Mouse (Mus musculus) heart, embryonic 15.5 days (tissue): ENCODE measurements around the gene Card14. TPM values are rescaled to one million over a fixed set of nuclear protein-coding genes. Genes with fewer than 3 reads are reported as not detected.
"Not testable (repeated sequence)": the region's sequence is repeated elsewhere in the genome, so short reads cannot be mapped to it uniquely, and the experiment has no call there.

Experiments
- ATAC-seq: fragments of 200-750 bp; cut with Nextera tagmentation; replicated peaks from 2 replicates; pipeline ENCODE4 v1.8.0; 2017; ENCODE audit warnings: low read depth, moderate TSS enrichment; ENCODE audit not compliant: insufficient number of reproducible peaks, insufficient read depth, low FRiP score
- H3K27ac ChIP-seq: fragments of 300-500 bp; sonication (generic); 2 replicates; pipeline ENCODE4 v1.5.1; 2015; ENCODE audit warnings: mild to moderate bottlenecking, inconsistent platforms
- H3K27me3 ChIP-seq: fragments of 300-500 bp; sonication (generic); 2 replicates; pipeline ENCODE4 v1.6.1; 2015; ENCODE audit warnings: inconsistent platforms
- H3K36me3 ChIP-seq: fragments of 300-500 bp; sonication (generic); 2 replicates; pipeline ENCODE4 v1.6.1; 2015; ENCODE audit warnings: mild to moderate bottlenecking, inconsistent platforms
- H3K4me1 ChIP-seq: fragments of 300-500 bp; sonication (generic); replicated peaks from 2 replicates; pipeline ENCODE4 v1.6.1; 2015; ENCODE audit warnings: inconsistent platforms
- H3K4me2 ChIP-seq: fragments of 300-500 bp; sonication (generic); 2 replicates; pipeline ENCODE4 v1.6.1; 2015; ENCODE audit warnings: inconsistent platforms, mild to moderate bottlenecking, moderate library complexity
- H3K4me3 ChIP-seq: fragments of 300-500 bp; sonication (generic); 2 replicates; pipeline ENCODE4 v1.5.1; 2015; ENCODE audit warnings: mild to moderate bottlenecking, inconsistent platforms
- H3K9ac ChIP-seq: fragments of 300-500 bp; sonication (generic); 2 replicates; pipeline ENCODE4 v1.6.1; 2015; ENCODE audit warnings: mild to moderate bottlenecking, inconsistent platforms
- H3K9me3 ChIP-seq: fragments of 300-500 bp; sonication (generic); replicated peaks from 2 replicates; pipeline ENCODE4 v1.6.1; 2016; ENCODE audit warnings: inconsistent platforms
- WGBS: fragments of 180-500 bp; shearing (Covaris S2); methylation state at CpG from one replicate; pipeline ENCODE4 v1.1.7; 2015; ENCODE audit warnings: mixed read lengths; 5-methylcytosine and 5-hydroxymethylcytosine counted together
- polyA plus RNA-seq: library from polyadenylated mRNA; unstranded; fragments of >200 nt; fragmentation: Nextera tagmentation; extraction: Ambion mirVana; gene quantifications from 2 replicates; pipeline ENCODE4 v1.2.1, GENCODE M21; 2015

Gene Card14
- polyA plus RNA-seq, 1 experiment from 2014 or later: 0.38 TPM

GRCm38 (mm10) chr11:119273186-119273930, 34.2 kb upstream of the Card14 start:
- no peaks in the 10 kb centered on the region for H3K9me3 ChIP-seq
- WGBS: 84% methylated on average over 8 of the region's 8 CpGs
- no peak overlapping the region for H3K4me3 ChIP-seq
- no peaks in the 10 kb centered on the region for H3K27me3 ChIP-seq
- ATAC-seq: no peak; the same call in 1 of the 2 replicates
- peaks cover 6% of the 10 kb centered on the region for H3K4me1 ChIP-seq
- H3K36me3 ChIP-seq: peaks cover 31% of the 10 kb centered on the region
- H3K4me2 ChIP-seq: no peak overlapping the region
- H3K27ac ChIP-seq: no peak overlapping the region
- H3K9ac ChIP-seq: no peak overlapping the region

GRCm38 (mm10) chr11:119281030-119281429, 26.5 kb upstream of the Card14 start:
- Histone ChIP-seq H3K27me3 (no peaks in the 10 kb centered on the region), H3K4me1 (peaks cover 6% of the 10 kb centered on the region), H3K4me2 (no peak overlapping the region), H3K36me3 (peaks cover 52% of the 10 kb centered on the region), H3K9me3 (no peaks in the 10 kb centered on the region), H3K4me3 (no peak overlapping the region), H3K27ac (no peak overlapping the region), H3K9ac (no peak overlapping the region)
- ATAC-seq: no peak
- 82% methylated on average over 15 of the region's 15 CpGs for WGBS

- no peak overlapping the region for H3K4me3 ChIP-seq
- peaks cover 68% of the 10 kb centered on the region for H3K36me3 ChIP-seq
- H3K9me3 ChIP-seq: no peaks in the 10 kb centered on the region
- H3K9ac ChIP-seq: no peak overlapping the region
- peaks cover 13% of the 10 kb centered on the region for H3K4me1 ChIP-seq
- no peak overlapping the region for H3K4me2 ChIP-seq
- H3K27me3 ChIP-seq: no peaks in the 10 kb centered on the region
- peak; percentile 56; the same call in 1 of the 2 replicates for ATAC-seq
- H3K27ac ChIP-seq: peak overlapping the region; percentile 62
- 38% methylated on average over 9 of the region's 9 CpGs for WGBS
These were observed 21.6 kb upstream of the Card14 start for GRCm38 (mm10) chr11:119285791-119286527.

GRCm38 (mm10) chr11:119287207-119287992, 20.2 kb upstream of the Card14 start:
- Histone ChIP-seq H3K36me3 (peaks cover 71% of the 10 kb centered on the region), H3K27ac (no peak overlapping the region), H3K9me3 (no peaks in the 10 kb centered on the region), H3K9ac (no peak overlapping the region), H3K27me3 (no peaks in the 10 kb centered on the region), H3K4me2 (no peak overlapping the region), H3K4me1 (peaks cover 13% of the 10 kb centered on the region), H3K4me3 (no peak overlapping the region)
- WGBS: 83% methylated on average over 20 of the region's 20 CpGs
- ATAC-seq: no peak

DNA sequence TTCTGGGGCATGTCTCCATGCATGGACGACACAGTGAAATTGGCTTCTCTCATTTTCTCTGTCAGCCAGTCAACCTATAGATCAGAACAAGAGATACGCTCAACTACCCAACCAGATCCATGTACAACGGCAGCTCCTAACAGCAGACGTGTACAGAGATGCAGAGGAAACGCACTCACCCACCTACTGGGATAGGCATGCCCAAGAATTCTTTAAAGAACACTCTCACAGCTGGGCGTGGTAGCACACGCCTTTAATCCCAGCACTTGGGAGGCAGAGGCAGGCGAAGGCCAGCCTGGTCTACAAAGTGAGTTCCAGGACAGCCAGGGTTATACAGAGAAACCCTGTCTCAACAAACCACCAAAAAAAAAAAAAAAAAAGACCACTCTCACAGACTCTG, 14.7 kb upstream of the Card14 start:
- not testable (repeated sequence) for H3K4me3 ChIP-seq, H3K27me3 ChIP-seq, H3K4me1 ChIP-seq, H3K4me2 ChIP-seq, ATAC-seq, H3K9me3 ChIP-seq, H3K27ac ChIP-seq, H3K9ac ChIP-seq
- peaks cover 97% of the 10 kb centered on the region for H3K36me3 ChIP-seq
- WGBS: 92% methylated on average over 8 of the region's 8 CpGs

DNA sequence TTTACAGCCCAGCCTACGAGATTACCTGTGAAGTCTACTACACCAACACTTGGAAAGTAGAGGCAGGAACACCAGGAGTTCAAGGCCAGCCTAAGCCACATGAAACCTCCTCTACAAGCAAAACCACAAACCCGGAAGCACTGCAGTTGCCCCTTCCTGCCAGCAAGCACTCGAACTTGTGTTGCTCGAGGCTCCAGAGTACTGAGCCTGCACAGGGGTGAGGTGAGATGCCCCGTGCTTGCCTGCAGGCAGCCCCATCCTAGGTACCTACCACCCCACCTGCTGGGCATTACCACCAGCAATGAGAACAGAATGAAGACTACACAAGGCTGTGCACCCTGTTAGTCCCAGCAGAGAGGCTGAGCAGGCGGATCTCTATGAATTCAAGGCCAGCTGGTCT, 9.6 kb upstream of the Card14 start:
- Histone ChIP-seq H3K4me1 (peaks cover 17% of the 10 kb centered on the region), H3K4me2 (peak overlapping the region; percentile 79), H3K9ac (no peak overlapping the region), H3K9me3 (no peaks in the 10 kb centered on the region), H3K36me3 (peaks cover 49% of the 10 kb centered on the region), H3K27ac (no peak overlapping the region), H3K4me3 (no peak overlapping the region; the same call in none of the 2 replicates), H3K27me3 (no peaks in the 10 kb centered on the region)
- 76% methylated on average over 6 of the region's 6 CpGs for WGBS
- no peak for ATAC-seq

GRCm38 (mm10) chr11:119298917-119299316, 8.7 kb upstream of the Card14 start:
- peaks cover 17% of the 10 kb centered on the region for H3K4me1 ChIP-seq
- no peaks in the 10 kb centered on the region; the same call in 1 of the 2 replicates for H3K27me3 ChIP-seq
- H3K27ac ChIP-seq: peak overlapping the region; percentile 83; the same call in 1 of the 2 replicates
- H3K9ac ChIP-seq: peak overlapping the region; percentile 95
- H3K4me3 ChIP-seq: peak overlapping the region; percentile 93
- no peak for ATAC-seq
- H3K36me3 ChIP-seq: peaks cover 39% of the 10 kb centered on the region
- peak overlapping the region; percentile 79 for H3K4me2 ChIP-seq
- 5% methylated on average over 7 of the region's 7 CpGs for WGBS
- H3K9me3 ChIP-seq: no peaks in the 10 kb centered on the region

DNA sequence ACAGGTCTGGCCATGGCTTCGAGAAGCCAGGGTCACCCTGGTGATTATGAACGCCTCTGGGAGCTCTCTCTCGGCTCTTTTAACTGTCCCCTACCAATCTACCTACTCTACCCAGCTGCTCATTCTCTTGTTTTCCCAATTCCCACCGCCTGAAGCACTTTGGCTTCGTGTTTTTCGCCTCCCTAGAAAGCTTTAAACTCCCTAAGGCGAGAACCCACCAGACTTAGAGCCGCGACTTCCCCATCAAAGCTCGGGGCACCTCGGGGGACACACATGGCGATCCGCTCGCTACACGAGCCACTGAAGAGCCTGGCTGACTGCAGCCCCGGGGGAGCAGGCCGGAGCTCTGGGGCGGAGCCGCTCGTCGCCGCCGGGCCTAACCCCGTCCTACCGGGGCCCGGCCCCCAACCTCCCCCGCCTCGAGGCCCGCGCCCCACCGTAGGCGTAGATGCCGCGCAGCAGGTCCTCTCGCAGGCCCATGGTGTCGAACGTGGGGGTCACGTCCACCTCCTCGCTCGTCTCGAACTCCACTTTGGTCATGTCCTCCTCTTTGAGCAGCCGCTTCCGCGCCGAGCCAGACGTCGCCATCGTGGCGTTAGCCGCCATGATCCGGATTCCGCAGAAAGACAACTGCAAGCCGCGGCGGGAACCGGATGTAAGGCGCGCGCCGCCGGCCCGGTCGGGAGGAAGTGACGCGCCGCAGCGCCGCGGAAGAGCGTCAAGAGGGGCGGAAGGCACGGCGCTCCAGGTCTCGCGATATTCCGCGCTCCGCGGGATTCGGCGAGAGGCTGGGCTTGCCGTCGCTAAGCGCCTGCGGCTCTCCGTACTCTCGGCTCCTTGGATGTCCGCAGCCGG, 8.0 kb upstream of the Card14 start, which contains the start of gene Eif4a3:
Gene Eif4a3 (minus strand): TSS at position 699 of the 855 bp plus-strand sequence.
- WGBS: under 1% methylated on average over 89 of the region's 89 CpGs
- Histone ChIP-seq H3K4me1 (peaks cover 17% of the 10 kb centered on the region), H3K4me2 (peak within 1 kb of the TSS; percentile 79), H3K9ac (peak within 1 kb of the TSS; percentile 95), H3K27ac (peak within 1 kb of the TSS; percentile 83), H3K4me3 (peak within 1 kb of the TSS; percentile 93), H3K9me3 (no peaks in the 10 kb centered on the region), H3K27me3 (peaks cover 3% of the 10 kb centered on the region), H3K36me3 (peaks cover 32% of the 10 kb centered on the region)
- ATAC-seq: peak; percentile 95

DNA sequence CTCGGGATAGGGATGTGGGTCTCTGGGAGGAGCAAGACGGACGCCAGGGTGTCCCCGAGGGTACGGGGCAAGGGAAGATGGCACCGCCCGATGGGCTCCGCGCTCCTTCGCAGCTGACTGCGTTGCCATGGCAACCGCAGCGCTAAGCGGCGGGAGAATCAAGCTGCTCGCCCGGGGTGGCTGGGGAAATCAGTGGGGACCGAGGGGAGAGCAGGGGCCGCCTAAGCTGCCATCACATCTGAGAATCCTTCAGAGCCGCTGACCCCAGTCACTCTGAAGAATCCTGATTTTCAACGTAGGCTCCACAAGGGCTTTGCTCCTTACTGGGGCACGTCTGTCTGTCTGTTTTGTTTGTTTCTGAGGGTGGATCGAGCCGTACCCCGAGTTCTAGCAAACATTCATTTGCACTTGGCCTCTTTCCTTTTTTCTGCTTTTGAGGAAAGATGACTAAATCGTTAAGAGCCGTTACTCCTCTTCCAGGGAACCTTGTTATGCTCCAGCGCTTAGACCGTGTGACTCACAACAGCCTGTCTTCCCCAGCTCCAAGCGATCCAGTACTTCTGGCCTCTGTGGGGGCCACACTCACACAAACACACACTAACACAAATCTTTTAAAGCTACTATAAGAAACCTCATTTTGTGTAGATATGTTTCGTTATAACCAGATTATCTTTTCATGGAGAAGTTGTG, 7.2 kb upstream of the Card14 start:
- H3K27ac ChIP-seq: peak overlapping the region; percentile 76
- 2% methylated on average over 31 of the region's 31 CpGs for WGBS
- no peak for ATAC-seq
- H3K27me3 ChIP-seq: peaks cover 4% of the 10 kb centered on the region
- H3K9me3 ChIP-seq: no peaks in the 10 kb centered on the region
- peak overlapping the region; percentile 76 for H3K4me2 ChIP-seq
- H3K4me1 ChIP-seq: peaks cover 17% of the 10 kb centered on the region
- peak overlapping the region; percentile 82 for H3K9ac ChIP-seq
- H3K36me3 ChIP-seq: peaks cover 25% of the 10 kb centered on the region
- peak overlapping the region; percentile 93 for H3K4me3 ChIP-seq

DNA sequence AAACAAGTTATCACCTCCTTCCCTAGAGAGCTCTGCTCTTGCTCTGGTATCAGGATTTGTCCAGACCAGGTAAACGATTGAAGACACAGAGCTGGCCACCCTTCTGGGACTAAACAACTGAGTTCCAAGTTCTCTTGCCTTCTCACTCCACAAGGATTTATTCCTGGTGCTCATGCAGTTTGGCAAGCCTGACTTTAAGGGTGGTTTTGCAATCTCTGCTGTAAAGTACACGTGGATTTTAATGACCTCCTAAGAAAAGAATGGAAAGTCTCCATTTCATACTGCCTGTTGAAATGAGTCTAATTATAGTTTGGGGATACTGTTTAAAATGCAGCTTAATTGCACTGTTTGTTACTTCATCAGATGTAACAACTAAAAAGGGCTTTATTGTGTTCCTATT, 6.6 kb upstream of the Card14 start:
- peaks cover 19% of the 10 kb centered on the region for H3K36me3 ChIP-seq
- H3K4me1 ChIP-seq: peaks cover 23% of the 10 kb centered on the region
- no peak for ATAC-seq
- H3K27me3 ChIP-seq: peaks cover 4% of the 10 kb centered on the region
- 22% methylated on average over 2 of the region's 2 CpGs for WGBS
- no peak overlapping the region for H3K4me3 ChIP-seq
- no peaks in the 10 kb centered on the region for H3K9me3 ChIP-seq
- no peak overlapping the region for H3K27ac ChIP-seq
- peak overlapping the region; percentile 82; the same call in 1 of the 2 replicates for H3K9ac ChIP-seq
- peak overlapping the region; percentile 76; the same call in 1 of the 2 replicates for H3K4me2 ChIP-seq
